Mouse (Mus musculus): Measurements from ENCODE around the gene Zfp385a.
"Not testable (repeated sequence)": the region's sequence is repeated elsewhere in the genome, so short reads cannot be mapped to it uniquely, and the experiment has no call there.

Zfp385a gene

DNA sequence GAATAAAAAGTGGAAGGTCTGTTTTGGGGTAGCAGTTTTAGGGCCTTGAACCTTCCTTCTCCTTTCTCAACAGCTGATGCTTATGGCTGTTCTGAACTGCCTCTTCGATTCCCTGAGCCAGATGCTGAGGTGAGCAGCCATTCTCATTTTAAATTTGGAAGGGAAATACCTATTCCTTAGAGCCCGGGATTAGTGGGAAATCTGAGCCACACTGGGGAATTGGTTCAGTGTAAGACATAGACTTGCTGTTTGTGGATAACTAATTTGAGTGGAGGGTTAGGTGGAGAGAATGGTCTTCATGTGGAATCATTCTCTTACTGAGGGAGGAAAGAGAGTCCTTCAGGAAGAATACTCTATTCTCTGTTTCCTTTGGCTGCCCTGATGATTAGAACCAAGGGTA, 45.2 kb downstream of the Zfp385a start:
- DNase-seq (ENCODE audit: inconsistent age in 2 of 2, low spot score in 1 of 2), result no peak

DNA sequence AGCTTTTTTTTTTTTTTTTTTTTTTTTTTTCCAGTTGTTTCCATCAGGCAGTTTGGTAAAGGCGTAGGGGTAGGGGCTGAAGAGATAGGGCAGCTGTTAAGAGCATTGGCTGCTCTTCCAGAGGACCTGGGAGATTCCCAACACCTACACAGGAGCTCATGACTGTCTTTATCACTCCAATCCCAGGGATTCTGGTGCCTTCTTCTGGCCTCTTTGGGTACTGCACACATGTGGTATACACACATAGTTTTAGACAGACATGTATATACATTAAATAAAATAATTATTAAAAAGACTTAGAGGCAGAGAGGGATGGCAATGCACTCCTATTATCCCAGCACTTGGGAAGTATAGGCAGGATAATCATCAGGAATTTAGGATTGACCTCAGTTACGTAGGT, 46.5 kb downstream of the Zfp385a start:
- no peak for DNase-seq (ENCODE audit: inconsistent age in 2 of 2, low spot score in 1 of 2)

GRCm38 (mm10) chr15:103292673-103293345, 47.1 kb downstream of the Zfp385a start:
- peak; percentile 33 to 89 for DNase-seq (ENCODE audit: inconsistent age in 2 of 2, low spot score in 1 of 2)

DNA sequence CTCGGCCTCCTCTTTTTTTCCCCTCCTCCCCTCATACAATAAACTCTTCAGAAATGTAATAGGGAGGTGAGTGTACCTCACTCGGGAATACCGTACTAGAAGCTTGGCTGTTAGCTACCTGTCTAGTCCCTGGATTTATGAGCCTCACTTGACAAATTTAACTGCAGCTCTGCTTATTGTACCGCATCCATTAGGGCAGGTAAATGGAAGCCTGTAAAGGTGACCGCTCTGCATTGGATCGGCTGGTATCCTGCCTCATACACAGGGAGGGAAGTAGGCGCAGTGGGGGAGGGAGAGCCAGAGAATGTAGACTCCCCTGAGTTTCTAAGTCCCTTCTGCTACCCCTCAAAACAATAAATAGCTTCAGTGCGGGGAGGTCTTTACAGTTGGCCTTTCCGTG, 49.0 kb downstream of the Zfp385a start:
- DNase-seq (ENCODE audit: inconsistent age in 2 of 2, low spot score in 1 of 2), result no peak

- no peak for DNase-seq (ENCODE audit: inconsistent age in 2 of 2, low spot score in 1 of 2)
Measured at GRCm38 (mm10) chr15:103290417-103290816, 49.5 kb downstream of the Zfp385a start.

- no peak for DNase-seq (ENCODE audit: inconsistent age in 2 of 2, low spot score in 1 of 2)
Measured at GRCm38 (mm10) chr15:103289600-103289999, 50.3 kb downstream of the Zfp385a start.

- DNase-seq (ENCODE audit: inconsistent age in 2 of 2, low spot score in 1 of 2), result peak in 1 of 2 experiments; percentile 72
Measured at GRCm38 (mm10) chr15:103285778-103286417, 54.0 kb downstream of the Zfp385a start.

DNA sequence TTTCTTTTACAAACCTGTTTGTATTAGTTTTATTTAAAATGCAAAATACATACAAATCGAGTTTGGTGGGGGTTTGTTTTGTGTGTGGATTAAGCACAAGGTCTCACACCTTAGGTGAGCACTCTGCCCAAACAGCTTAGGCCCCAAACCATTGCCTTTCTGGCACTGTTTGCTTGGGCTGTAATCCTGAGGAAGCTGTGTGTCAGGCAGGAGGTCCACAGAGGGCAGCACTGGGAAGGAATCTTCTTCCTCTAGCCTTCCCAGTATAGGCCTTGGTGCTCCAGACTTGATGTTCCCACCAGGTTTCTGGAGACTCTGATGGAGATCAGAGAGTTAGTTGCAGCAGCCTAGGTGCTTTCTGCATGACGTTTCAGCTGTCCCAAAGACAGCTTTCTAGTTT, 55.2 kb downstream of the Zfp385a start:
- peak; percentile 37 to 81 for DNase-seq (ENCODE audit: inconsistent age in 2 of 2, low spot score in 1 of 2)

DNA sequence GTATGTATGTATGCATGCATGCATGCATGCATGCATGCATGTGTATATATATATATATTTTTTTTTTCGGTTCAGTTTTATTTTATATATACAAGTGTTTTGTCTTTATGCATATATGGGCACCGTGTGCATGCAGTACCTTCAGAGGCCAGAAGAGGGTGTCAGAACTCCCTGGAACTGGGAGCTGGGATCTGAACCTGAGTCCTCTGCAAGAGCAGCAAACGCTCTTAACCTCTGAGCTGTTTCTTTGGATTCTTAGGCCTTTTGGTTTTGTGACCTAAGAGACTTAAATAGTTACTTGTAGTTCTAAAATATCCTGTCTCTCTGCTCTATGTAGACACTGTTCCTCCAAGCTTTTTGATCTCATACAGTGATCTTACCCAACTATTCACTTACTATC, 55.8 kb downstream of the Zfp385a start:
- peak; percentile 53 to 86 for DNase-seq (ENCODE audit: inconsistent age in 2 of 2, low spot score in 1 of 2)

- DNase-seq (ENCODE audit: inconsistent age in 2 of 2, low spot score in 1 of 2), result no peak
Measured at GRCm38 (mm10) chr15:103281465-103282205, 58.3 kb downstream of the Zfp385a start.

DNA sequence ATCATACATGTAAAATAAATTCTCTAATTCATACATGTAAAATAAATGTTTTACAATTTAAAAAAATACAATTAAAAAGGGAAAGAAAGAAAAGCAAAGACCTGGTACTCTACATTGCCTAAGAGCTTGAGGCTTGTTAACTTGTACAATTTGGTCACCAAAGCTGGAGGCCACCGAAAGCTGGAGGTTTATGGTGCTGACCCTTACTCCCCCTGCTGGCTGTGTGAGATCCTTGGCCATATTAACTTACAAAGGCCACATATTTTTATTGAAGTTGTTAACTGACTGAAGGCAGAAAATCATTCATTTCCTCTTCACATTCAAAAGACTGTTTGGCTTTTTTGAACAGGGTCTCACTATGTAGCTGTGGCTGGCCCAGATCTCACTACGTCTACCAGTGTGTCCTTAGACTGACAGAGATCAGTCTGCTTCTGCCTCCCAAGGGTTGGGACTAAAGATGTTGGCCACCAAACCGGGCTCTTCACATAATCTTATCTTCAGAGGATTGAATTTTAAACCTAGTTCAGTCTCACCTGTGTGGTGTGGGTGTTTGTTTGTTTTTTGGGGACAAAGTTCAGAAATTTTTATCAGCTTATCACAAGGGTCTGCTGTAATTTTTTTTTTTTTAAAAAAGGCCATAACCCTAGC, 59.0 kb downstream of the Zfp385a start:
- peak in 1 of 2 experiments; percentile 68 for DNase-seq (ENCODE audit: inconsistent age in 2 of 2, low spot score in 1 of 2)

DNA sequence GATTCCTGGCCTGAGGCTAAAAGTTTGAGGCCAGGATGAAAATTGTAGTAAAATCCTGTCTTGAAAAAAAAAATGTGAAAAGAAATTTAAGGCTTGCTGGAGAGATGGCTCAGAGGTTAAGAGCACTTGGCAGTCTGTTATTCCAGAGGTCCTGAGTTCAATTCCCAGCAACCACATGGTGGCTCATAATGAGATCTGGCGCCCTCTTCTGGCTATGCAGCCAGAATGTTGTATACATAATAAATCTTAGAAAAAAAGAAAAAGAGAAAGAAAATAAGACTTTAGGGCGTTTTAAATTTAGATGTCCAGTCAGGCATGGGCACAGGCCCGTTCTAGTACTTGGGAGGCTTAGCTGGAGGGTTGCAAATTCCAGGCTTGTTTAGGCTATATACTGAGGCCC, 60.1 kb downstream of the Zfp385a start:
- peak in 1 of 2 experiments; percentile 63 for DNase-seq (ENCODE audit: inconsistent age in 2 of 2, low spot score in 1 of 2)

DNA sequence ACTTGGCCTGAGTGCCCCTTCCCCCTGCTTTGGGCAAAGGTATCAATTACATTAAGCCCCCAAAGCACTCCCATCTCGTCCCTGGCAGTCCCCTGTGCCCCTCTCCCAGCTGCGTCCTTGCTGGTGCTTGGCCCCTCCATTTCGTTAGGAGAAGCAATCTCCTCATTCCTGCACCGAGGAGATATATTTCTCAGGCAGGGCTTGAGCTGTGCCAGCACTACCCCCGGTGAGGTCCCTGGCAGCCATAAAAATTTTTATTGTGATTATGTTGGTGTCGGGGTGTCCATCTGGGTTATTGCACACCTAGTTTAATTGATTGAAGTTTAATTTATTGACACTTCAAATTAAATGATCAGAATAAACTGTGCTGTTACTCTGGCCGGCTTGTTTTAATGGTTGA, 61.9 kb downstream of the Zfp385a start:
- DNase-seq (ENCODE audit: inconsistent age in 2 of 2, low spot score in 1 of 2), result peak in 1 of 2 experiments; percentile 19

DNA sequence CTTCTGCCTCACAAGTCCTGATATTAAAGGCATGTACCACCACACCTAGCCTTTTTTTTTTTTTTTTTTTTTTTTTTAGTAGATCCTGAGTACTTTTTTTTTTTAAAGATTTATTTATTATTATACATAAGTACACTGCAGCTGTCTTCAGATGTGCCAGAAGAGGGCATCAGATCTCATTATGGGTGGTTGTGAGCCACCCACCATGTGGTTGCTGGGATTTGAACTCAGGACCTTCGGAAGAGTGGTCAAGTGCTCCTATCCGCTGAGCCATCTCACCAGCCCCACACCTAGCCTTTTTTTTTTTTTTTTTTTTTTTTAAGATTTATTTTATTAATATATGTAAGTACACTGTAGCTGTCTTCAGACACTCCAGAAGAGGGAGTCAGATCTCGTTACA, 64.0 kb downstream of the Zfp385a start:
- DNase-seq (ENCODE audit: inconsistent age in 2 of 2, low spot score in 1 of 2), result not testable (repeated sequence)

GRCm38 (mm10) chr15:103272419-103273279, 67.2 kb downstream of the Zfp385a start, which contains the start of gene Copz1:
Gene Copz1, plus strand, starts transcription at chr15:103272714.
- peak; percentile 97 to 98 for DNase-seq (ENCODE audit: inconsistent age in 2 of 2, low spot score in 1 of 2)

DNA sequence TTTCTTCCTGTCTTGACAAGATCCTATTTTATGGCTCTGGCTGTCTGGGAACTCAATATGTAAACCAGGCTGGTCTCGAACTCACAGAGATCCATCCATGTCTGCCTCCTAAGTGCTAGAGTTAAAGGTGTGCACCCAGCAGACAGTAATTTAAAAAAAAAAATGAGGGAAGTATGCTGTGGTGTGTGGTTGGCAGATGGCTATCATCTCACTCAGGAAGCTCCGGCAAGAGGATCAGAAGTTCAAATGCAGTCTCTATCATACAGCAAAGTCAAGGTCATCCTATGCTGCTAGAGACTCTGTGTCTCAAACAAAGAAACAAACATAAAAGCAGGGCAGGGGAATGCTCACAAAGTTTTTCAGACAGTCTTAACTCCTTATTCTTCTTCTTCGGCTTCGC, 71.0 kb downstream of the Zfp385a start:
- DNase-seq (ENCODE audit: inconsistent age in 2 of 2, low spot score in 1 of 2), result no peak

GRCm38 (mm10) chr15:103264794-103265193, 75.1 kb downstream of the Zfp385a start:
- no peak for DNase-seq (ENCODE audit: inconsistent age in 2 of 2, low spot score in 1 of 2)
